Mouse (Mus musculus): Measurements from ENCODE around the gene Cirbp. TPM values are rescaled to one million over a fixed set of nuclear protein-coding genes. Genes with fewer than 3 reads are reported as not detected.

Cirbp gene
- total and polyA plus RNA-seq, 2 experiments: 25.9 to 37.0 TPM

DNA sequence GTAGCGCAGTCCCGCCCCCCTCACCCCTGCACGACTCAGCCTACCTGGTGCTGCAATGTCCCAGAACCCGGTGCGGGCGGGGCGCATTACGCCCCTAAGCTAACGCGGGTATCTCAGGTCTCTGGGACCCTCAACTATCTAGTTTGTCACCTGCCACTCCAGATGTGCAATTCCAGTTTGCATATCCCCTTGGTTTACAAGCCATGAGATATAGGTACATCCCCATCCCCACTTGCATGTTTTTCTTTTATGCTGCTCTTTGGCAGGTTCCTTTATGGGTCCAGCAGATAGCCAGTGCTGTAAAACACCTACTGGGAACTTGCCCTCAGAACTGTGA lies 26.4 kb upstream of the Cirbp start:
- Histone ChIP-seq H3K27ac (replicated peaks; ENCODE audit: insufficient read depth, low read depth, low read length) (no peak overlapping the region), H3K79me2 (ENCODE audit: control insufficient read depth, insufficient read depth, low read length) (peaks cover 15% of the 10 kb centered on the region), H3K36me3 (ENCODE audit: control insufficient read depth, insufficient read depth, low read length) (peaks cover 3% of the 10 kb centered on the region; the same call in 1 of the 2 replicates), H3K4me3 (ENCODE audit: insufficient read depth, low read depth, low read length) (peak overlapping the region; percentile 53; the same call in 1 of the 2 replicates), H3K27me3 (ENCODE audit: control insufficient read depth, insufficient read depth, low read length) (no peaks in the 10 kb centered on the region), H3K4me1 (ENCODE audit: control insufficient read depth, insufficient read depth, low read length) (peaks cover 20% of the 10 kb centered on the region), H3K9ac (ENCODE audit: low read depth, low read length) (peak overlapping the region; percentile 76)
- no peak for DNase-seq (ENCODE audit: extremely low read depth, low read depth, low spot score)
- under 1% methylated on average over 10 of the region's 10 CpGs for WGBS
- TF ChIP-seq CTCF (IDR thresholded peaks at IDR 0.05; ENCODE audit: low read depth, low read length) (no peak), POLR2A (IDR thresholded peaks at IDR 0.05; ENCODE audit: extremely low read depth, insufficient read depth, low read length) (no peak)

DNA sequence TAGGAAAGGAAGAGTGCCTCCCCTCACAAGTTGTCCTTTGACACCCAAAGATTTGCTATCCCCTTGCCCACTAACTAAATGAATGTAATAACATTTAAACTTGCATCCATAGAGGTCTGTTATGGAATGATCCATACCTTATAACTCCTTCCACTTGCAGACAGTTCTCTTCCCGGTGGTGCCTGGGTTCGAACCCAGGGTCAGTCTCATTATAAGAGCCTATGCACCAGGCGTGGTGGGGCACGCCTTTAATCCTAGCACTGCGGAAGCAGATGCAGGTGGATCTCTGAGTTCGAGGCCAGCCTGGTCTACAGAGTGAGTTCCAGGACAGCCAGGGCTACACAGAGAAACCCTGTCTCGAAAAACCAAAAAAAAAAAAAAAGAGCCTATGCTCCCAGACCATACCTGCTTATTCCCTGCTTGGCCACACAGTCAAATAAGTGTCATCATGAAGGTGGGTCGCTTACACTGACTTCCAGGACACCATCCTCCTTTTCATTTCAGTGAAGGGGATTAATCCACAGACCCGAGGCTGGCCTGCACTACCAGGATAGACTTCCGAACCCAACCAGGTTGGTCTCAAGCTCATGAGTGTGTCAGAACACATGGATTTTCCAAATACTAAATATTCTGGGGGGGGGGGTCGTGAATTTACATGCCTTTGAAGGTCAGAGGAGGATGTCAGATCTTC lies 25.7 kb upstream of the Cirbp start:
- peaks cover 17% of the 10 kb centered on the region for H3K79me2 ChIP-seq (ENCODE audit: control insufficient read depth, insufficient read depth, low read length)
- H3K4me1 ChIP-seq (ENCODE audit: control insufficient read depth, insufficient read depth, low read length): peaks cover 20% of the 10 kb centered on the region
- no peaks in the 10 kb centered on the region for H3K27me3 ChIP-seq (ENCODE audit: control insufficient read depth, insufficient read depth, low read length)
- H3K27ac ChIP-seq (replicated peaks; ENCODE audit: insufficient read depth, low read depth, low read length): no peak overlapping the region
- no peak overlapping the region for H3K4me3 ChIP-seq (ENCODE audit: insufficient read depth, low read depth, low read length)
- WGBS: 86% methylated on average over 11 of the region's 11 CpGs
- no peak for DNase-seq (ENCODE audit: extremely low read depth, low read depth, low spot score)
- peaks cover 3% of the 10 kb centered on the region; the same call in 1 of the 2 replicates for H3K36me3 ChIP-seq (ENCODE audit: control insufficient read depth, insufficient read depth, low read length)
- no peak for TF ChIP-seq CTCF (IDR thresholded peaks at IDR 0.05; ENCODE audit: low read depth, low read length)
- no peak overlapping the region for H3K9ac ChIP-seq (ENCODE audit: low read depth, low read length)

DNA sequence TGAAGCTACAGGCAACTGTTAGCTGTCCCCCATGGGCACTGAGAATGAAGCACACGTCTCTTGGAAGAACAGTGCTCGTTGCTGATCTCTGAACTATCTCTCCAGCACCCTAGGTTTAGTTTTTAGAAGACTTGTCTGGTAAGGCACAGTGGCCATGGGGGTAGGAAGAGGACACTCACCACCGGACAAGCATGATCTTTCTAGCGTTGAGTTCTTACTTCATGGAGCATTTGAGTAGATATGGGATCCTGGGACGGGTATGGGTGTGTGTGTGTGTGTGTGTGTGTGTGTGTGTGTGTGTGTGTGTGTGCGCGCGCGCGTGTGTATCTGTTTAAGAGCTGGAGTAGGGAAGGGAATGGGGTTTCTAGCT lies 25.1 kb upstream of the Cirbp start, which contains the start of gene Cbarp:
Gene Cbarp, minus strand, starts transcription at position 170 of the 370 bp plus-strand sequence.
- H3K4me1 ChIP-seq (ENCODE audit: control insufficient read depth, insufficient read depth, low read length): peaks cover 23% of the 10 kb centered on the region
- no peak for DNase-seq (ENCODE audit: extremely low read depth, low read depth, low spot score)
- no peaks in the 10 kb centered on the region for H3K27me3 ChIP-seq (ENCODE audit: control insufficient read depth, insufficient read depth, low read length)
- H3K79me2 ChIP-seq (ENCODE audit: control insufficient read depth, insufficient read depth, low read length): peaks cover 20% of the 10 kb centered on the region
- H3K9ac ChIP-seq (ENCODE audit: low read depth, low read length): peak within 1 kb of the TSS; percentile 67
- H3K36me3 ChIP-seq (ENCODE audit: control insufficient read depth, insufficient read depth, low read length): peaks cover 3% of the 10 kb centered on the region; the same call in 1 of the 2 replicates
- H3K4me3 ChIP-seq (ENCODE audit: insufficient read depth, low read depth, low read length): peak within 1 kb of the TSS; percentile 43
- TF ChIP-seq CTCF (IDR thresholded peaks at IDR 0.05; ENCODE audit: low read depth, low read length) (no peak), POLR2A (IDR thresholded peaks at IDR 0.05; ENCODE audit: extremely low read depth, insufficient read depth, low read length) (no peak)
- WGBS: 84% methylated on average over 10 of the region's 10 CpGs
- peak within 1 kb of the TSS; percentile 72 for H3K27ac ChIP-seq (replicated peaks; ENCODE audit: insufficient read depth, low read depth, low read length)

DNA sequence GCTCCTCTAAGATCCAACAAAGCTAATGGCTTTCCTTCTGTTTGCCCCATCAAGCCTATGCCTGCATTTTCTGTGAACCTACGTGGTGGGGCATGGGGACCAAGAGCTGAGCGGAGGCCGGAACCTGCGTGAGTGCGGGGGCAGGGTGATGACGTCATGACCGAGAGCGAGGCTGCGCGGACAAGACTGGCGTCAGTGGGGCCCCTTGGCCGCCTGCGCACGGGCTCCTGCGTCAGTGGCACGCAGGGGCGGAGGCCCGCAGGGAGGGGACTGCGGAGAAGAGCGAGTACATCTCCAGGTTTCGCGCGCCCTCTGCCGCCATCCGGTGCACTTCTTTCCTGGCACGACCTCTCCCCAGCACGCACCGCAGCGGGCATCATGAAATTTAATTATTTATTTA lies 24.5 kb upstream of the Cirbp start:
- WGBS: under 1% methylated on average over 29 of the region's 29 CpGs
- peak overlapping the region; percentile 67 for H3K9ac ChIP-seq (ENCODE audit: low read depth, low read length)
- no peaks in the 10 kb centered on the region for H3K27me3 ChIP-seq (ENCODE audit: control insufficient read depth, insufficient read depth, low read length)
- peak; percentile 83 for DNase-seq (ENCODE audit: extremely low read depth, low read depth, low spot score)
- H3K36me3 ChIP-seq (ENCODE audit: control insufficient read depth, insufficient read depth, low read length): peaks cover 3% of the 10 kb centered on the region; the same call in 1 of the 2 replicates
- peak overlapping the region; percentile 43 for H3K4me3 ChIP-seq (ENCODE audit: insufficient read depth, low read depth, low read length)
- TF ChIP-seq CTCF (IDR thresholded peaks at IDR 0.05; ENCODE audit: low read depth, low read length) (peak; percentile 85), POLR2A (IDR thresholded peaks at IDR 0.05; ENCODE audit: extremely low read depth, insufficient read depth, low read length) (peak; percentile 31; the same call in 1 of the 2 replicates)
- H3K79me2 ChIP-seq (ENCODE audit: control insufficient read depth, insufficient read depth, low read length): peaks cover 20% of the 10 kb centered on the region
- peak overlapping the region; percentile 72 for H3K27ac ChIP-seq (replicated peaks; ENCODE audit: insufficient read depth, low read depth, low read length)
- H3K4me1 ChIP-seq (ENCODE audit: control insufficient read depth, insufficient read depth, low read length): peaks cover 27% of the 10 kb centered on the region

DNA sequence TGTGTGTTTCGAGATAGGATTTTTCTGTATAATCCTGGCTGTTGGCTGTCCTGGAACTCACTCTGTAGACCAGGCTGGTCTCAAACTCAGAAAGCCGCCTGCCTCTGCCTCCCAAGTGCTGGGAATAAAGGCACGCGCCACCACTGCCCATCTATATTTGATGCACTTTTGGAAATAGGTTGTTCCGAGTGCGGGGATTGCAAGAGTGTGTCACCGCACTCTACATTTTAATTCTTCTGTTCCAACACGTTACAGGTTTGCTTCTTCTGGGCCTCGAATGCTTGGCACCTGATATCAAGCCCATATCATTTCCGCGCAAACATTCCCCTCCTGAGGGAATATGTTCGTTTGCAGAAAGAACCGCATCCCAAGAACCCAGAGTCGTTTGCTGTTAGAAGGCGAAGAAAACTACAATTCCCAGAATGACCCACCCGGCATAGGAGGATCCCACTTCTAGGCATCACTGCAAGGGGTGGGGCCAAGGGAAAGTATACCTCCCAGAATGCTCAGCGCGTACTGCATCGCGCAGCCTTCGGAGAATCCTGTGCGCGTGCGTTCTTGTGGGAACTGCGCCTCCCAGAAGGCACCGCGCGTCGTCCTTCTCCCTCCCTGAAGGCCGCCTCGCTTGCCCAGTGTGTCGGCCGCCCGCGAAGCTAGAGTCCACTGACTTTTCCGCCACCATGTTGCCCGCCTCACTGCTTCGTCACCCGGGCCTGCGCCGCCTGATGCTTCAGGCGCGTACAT lies 23.8 kb upstream of the Cirbp start:
- H3K27me3 ChIP-seq (ENCODE audit: control insufficient read depth, insufficient read depth, low read length): no peaks in the 10 kb centered on the region
- TF ChIP-seq POLR2A (IDR thresholded peaks at IDR 0.05; ENCODE audit: extremely low read depth, insufficient read depth, low read length) (peak; percentile 87), CTCF (IDR thresholded peaks at IDR 0.05; ENCODE audit: low read depth, low read length) (no peak)
- peaks cover 3% of the 10 kb centered on the region; the same call in 1 of the 2 replicates for H3K36me3 ChIP-seq (ENCODE audit: control insufficient read depth, insufficient read depth, low read length)
- DNase-seq (ENCODE audit: extremely low read depth, low read depth, low spot score): peak; percentile 95
- H3K9ac ChIP-seq (ENCODE audit: low read depth, low read length): peak overlapping the region; percentile 96
- H3K4me3 ChIP-seq (ENCODE audit: insufficient read depth, low read depth, low read length): peak overlapping the region; percentile 84
- peaks cover 20% of the 10 kb centered on the region for H3K79me2 ChIP-seq (ENCODE audit: control insufficient read depth, insufficient read depth, low read length)
- peaks cover 31% of the 10 kb centered on the region for H3K4me1 ChIP-seq (ENCODE audit: control insufficient read depth, insufficient read depth, low read length)
- H3K27ac ChIP-seq (replicated peaks; ENCODE audit: insufficient read depth, low read depth, low read length): peak overlapping the region; percentile 97
- under 1% methylated on average over 43 of the region's 43 CpGs for WGBS
